Mouse (Mus musculus): Measurements from ENCODE around the gene Mroh8. TPM values are rescaled to one million over a fixed set of nuclear protein-coding genes. Genes with fewer than 3 reads are reported as not detected.
"Not testable (repeated sequence)": the region's sequence is repeated elsewhere in the genome, so short reads cannot be mapped to it uniquely, and the experiment has no call there.

Gene Mroh8
- polyA plus RNA-seq, 1 experiment from 2014 or later: 0.84 TPM

DNA sequence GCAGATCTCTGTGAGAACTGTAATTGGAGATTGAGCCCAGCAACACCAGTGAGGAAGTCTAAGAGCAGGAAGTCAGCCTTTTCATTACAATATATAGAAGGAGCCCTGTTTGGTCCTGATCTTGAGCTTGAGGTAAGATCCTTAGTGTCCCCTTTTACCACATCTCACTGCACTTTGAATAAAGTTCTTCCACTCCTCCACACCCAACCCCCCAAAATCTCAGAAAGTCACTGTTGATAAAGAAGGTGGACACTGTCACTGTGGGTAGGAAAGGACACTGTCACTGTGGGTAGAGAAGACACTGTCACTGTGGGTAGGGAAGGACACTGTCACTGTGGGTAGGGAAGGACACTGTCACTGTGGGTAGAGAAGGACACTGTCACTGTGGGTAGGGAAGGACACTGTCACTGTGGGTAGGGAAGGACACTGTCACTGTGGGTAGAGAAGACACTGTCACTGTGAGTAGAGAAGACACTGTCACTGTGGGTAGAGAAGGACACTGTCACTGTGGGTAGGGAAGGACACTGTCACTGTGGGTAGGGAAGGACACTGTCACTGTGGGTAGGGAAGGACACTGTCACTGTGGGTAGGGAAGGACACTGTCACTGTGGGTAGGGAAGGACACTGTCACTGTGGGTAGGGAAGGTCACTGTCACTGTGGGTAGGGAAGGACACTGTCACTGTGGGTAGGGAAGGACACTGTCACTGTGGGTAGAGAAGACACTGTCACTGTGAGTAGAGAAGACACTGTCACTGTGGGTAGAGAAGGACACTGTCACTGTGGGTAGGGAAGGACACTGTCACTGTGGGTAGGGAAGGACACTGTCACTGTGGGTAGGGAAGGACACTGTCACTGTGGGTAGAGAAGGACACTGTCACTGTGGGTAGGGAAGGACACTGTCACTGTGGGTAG, 113.8 kb downstream of the Mroh8 start:
- H3K36me3 ChIP-seq: peaks cover 82% of the 10 kb centered on the region
- not testable (repeated sequence) for H3K9ac ChIP-seq (replicated peaks); H3K4me1 ChIP-seq (replicated peaks); ATAC-seq (ENCODE audit: insufficient number of reproducible peaks, insufficient read depth, low FRiP score, low TSS enrichment, low read depth); H3K27me3 ChIP-seq; H3K4me3 ChIP-seq (replicated peaks); H3K9me3 ChIP-seq; H3K27ac ChIP-seq; H3K4me2 ChIP-seq

DNA sequence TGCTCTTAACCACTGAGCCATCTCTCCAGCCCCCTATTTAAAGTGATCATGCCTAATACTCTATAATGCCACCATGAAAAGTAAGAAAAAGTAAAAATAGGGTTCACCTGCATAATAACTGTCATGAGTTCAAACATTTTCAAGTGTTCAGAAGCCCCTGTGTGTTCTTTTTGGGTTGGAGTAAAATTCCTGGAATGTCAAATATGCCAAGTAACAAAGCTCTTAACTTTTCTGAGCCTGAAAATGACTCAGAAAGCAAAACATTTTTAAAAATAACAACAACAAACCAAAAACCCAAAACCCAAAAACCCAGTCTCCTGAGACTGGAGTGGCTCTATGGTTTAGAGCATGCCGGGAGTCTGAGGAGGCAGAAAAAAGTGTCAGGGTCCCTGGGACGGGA, 115.2 kb downstream of the Mroh8 start:
- H3K9ac ChIP-seq (replicated peaks): no peak overlapping the region
- ATAC-seq (ENCODE audit: insufficient number of reproducible peaks, insufficient read depth, low FRiP score, low TSS enrichment, low read depth): no peak
- peaks cover 83% of the 10 kb centered on the region for H3K36me3 ChIP-seq
- H3K4me1 ChIP-seq (replicated peaks): no peaks in the 10 kb centered on the region
- 82% methylated on average over 2 of the region's 2 CpGs for WGBS
- no peak overlapping the region for H3K4me2 ChIP-seq
- no peaks in the 10 kb centered on the region for H3K27me3 ChIP-seq
- H3K27ac ChIP-seq: no peak overlapping the region
- no peak overlapping the region for H3K4me3 ChIP-seq (replicated peaks)
- H3K9me3 ChIP-seq: no peaks in the 10 kb centered on the region

Other genes with a start within 250 kb of the Mroh8 start
- 5.0 and 5.6 TPM in 2 replicates for gene Soga1, start 200.3 kb downstream of the Mroh8 start, polyA plus RNA-seq (2016; fragmentation: Nextera tagmentation; extraction: Ambion mirVana)
- not detected in 2 replicates for gene Tldc2, start 192.5 kb downstream of the Mroh8 start, polyA plus RNA-seq (2016; fragmentation: Nextera tagmentation; extraction: Ambion mirVana)
- gene Samhd1, start 144.3 kb downstream of the Mroh8 start, polyA plus RNA-seq (2016; fragmentation: Nextera tagmentation; extraction: Ambion mirVana): 25.6 and 27.3 TPM in 2 replicates
- gene Rbl1, start 75.0 kb downstream of the Mroh8 start, polyA plus RNA-seq (2016; fragmentation: Nextera tagmentation; extraction: Ambion mirVana): 27.7 and 28.0 TPM in 2 replicates
- 266 and 271 TPM in 2 replicates for gene Rpn2, start 532 bp downstream of the Mroh8 start, polyA plus RNA-seq (2016; fragmentation: Nextera tagmentation; extraction: Ambion mirVana)
- not detected in 2 replicates for gene Ghrh, start 68.0 kb upstream of the Mroh8 start, polyA plus RNA-seq (2016; fragmentation: Nextera tagmentation; extraction: Ambion mirVana)
- gene Manbal, start 88.0 kb upstream of the Mroh8 start, polyA plus RNA-seq (2016; fragmentation: Nextera tagmentation; extraction: Ambion mirVana): 77.7 and 79.4 TPM in 2 replicates
- 30.3 and 35.3 TPM in 2 replicates for gene Src, start 138.9 kb upstream of the Mroh8 start, polyA plus RNA-seq (2016; fragmentation: Nextera tagmentation; extraction: Ambion mirVana)

All from limb, embryonic 12.5 days (tissue).